17 mouse cellular contexts compared by ENCODE assay signal in the genomic region with DNA sequence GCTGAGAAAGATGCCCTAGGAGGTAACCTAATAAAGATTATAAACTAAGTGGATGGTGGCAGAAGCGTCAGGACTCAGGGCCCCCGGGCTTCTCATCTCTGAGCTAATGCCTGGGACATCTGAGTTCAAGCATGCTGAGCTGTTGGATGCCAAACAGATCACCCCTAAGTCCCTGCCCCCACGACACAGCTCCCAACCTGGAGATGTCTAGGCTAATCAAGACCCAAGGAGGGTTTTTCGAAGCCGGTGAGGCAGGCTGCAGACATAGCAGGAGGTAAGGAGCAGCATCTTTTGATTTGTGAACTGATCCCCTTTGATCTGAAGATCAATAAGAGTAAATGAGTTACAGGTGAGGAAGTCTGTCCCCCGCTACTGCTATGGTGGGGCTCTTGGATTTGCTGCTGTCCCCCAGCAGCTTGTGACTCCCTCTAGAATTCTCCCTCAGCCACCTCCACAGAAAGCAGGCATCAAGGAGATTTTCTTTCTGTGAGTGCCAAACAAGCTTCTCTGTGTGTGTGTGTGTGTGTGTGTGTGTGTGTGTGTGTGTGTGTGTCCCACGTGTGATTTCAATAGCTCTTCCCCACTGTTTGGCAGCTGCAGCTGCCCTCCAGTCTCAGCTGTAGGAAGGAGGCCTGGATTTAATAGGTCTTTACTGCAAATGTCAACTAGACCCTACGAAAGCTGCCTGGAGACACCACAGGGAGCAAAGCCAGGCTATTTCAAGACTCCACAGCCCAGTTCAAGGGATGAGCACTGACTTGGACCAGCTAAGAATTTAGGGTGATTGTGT. TPM values are rescaled to one million over a fixed set of nuclear protein-coding genes. Genes with fewer than 3 reads are reported as not detected.
DNase-seq lines count a peak whose midpoint lies in the region; ATAC-seq and TF ChIP-seq lines count a peak whose summit lies in the region.
"Had no signal": no experiment of that assay in that cellular context is flagged by ENCODE, and none has a peak within 500 bp of the region (broad histone marks: within the 10 kb centered on the region; RNA-seq: fewer than 3 reads in every experiment).

No protein-coding gene starts in this region.

- TF ChIP-seq CTCF in olfactory bulb, adult 2 months (IDR thresholded peaks at IDR 0.05; ENCODE audit: insufficient read depth, low read depth, low read length), result no peak

- DNase-seq in hindbrain, embryonic 11.5 days (ENCODE audit: low spot score), result peak; percentile 14
- DNase-seq in hindbrain, embryonic 10.5 days (ENCODE audit: low spot score), result no peak
- no peak for DNase-seq in hindbrain, embryonic 14.5 days (ENCODE audit: low spot score)
- no peak for DNase-seq in embryo, embryonic 10 days (ENCODE audit: low spot score)
- DNase-seq in heart, postnatal 10 days, result no peak
- DNase-seq in gastrocnemius, postnatal 10 days, result no peak
- DNase-seq: adrenal gland, adult 8-10 months; cerebellum, adult 9-11 months; liver, postnatal 0 days; lung, postnatal 36 days; thymus, postnatal 25 days had no signal

- no peak overlapping the region for H3K4me3 ChIP-seq in hindbrain, embryonic 11.5 days (ENCODE audit: low read depth, low read length)
- no peak overlapping the region for H3K4me3 ChIP-seq in hindbrain, embryonic 10.5 days
- no peak overlapping the region for H3K4me3 ChIP-seq in forebrain, embryonic 12.5 days (replicated peaks)
- H3K4me3 ChIP-seq in hindbrain, embryonic 14.5 days (replicated peaks; ENCODE audit: low read length), result no peak overlapping the region
- H3K4me3 ChIP-seq in olfactory bulb, adult 2 months (ENCODE audit: insufficient read depth, low read depth, low read length), result no peak overlapping the region
- H3K4me3 ChIP-seq: kidney, embryonic 15.5 days had no signal

- intact Hi-C loops in heart, postnatal 10 days (cut with DNase I), result no loop called here

- H3K9me3 ChIP-seq in hindbrain, embryonic 11.5 days (ENCODE audit: control insufficient read depth, low read length), result no peaks in the 10 kb centered on the region
- no peaks in the 10 kb centered on the region for H3K9me3 ChIP-seq in hindbrain, embryonic 10.5 days
- H3K9me3 ChIP-seq in forebrain, embryonic 12.5 days, result no peaks in the 10 kb centered on the region
- no peaks in the 10 kb centered on the region for H3K9me3 ChIP-seq in hindbrain, embryonic 14.5 days (ENCODE audit: control insufficient read depth, low read length)
- H3K9me3 ChIP-seq: kidney, embryonic 15.5 days had no signal

- no peak overlapping the region for H3K9ac ChIP-seq in hindbrain, embryonic 11.5 days (ENCODE audit: low read depth, low read length)
- no peak overlapping the region for H3K9ac ChIP-seq in forebrain, embryonic 12.5 days
- no peak overlapping the region for H3K9ac ChIP-seq in hindbrain, embryonic 14.5 days
- H3K9ac ChIP-seq: kidney, embryonic 15.5 days; liver, postnatal 0 days had no signal

- ATAC-seq in hindbrain, embryonic 11.5 days (ENCODE audit: low FRiP score), result no peak
- ATAC-seq in forebrain, embryonic 12.5 days (ENCODE audit: low FRiP score), result 0 out of 2 replicates have a peak, but pooled peaks have one; percentile 23
- ATAC-seq in hindbrain, embryonic 14.5 days (ENCODE audit: low FRiP score), result no peak
- ATAC-seq: liver, postnatal 0 days had no signal

- TF ChIP-seq POLR2A in olfactory bulb, adult 2 months (IDR thresholded peaks at IDR 0.05; ENCODE audit: insufficient read depth, low read depth, low read length), result no peak

- no peaks in the 10 kb centered on the region for H3K4me1 ChIP-seq in hindbrain, embryonic 11.5 days (replicated peaks; ENCODE audit: control insufficient read depth, insufficient read depth, low read length)
- 0 out of 2 replicates have a peak, but pooled peaks cover 6% of the 10 kb centered on the region for H3K4me1 ChIP-seq in hindbrain, embryonic 10.5 days (replicated peaks)
- peaks cover 11% of the 10 kb centered on the region; the same call in 1 of the 2 replicates for H3K4me1 ChIP-seq in forebrain, embryonic 12.5 days
- peaks cover 8% of the 10 kb centered on the region; the same call in 1 of the 2 replicates for H3K4me1 ChIP-seq in hindbrain, embryonic 14.5 days (replicated peaks; ENCODE audit: control insufficient read depth, insufficient read depth, low read length)
- H3K4me1 ChIP-seq in olfactory bulb, adult 2 months (ENCODE audit: control insufficient read depth, insufficient read depth, low read length), result peaks cover 13% of the 10 kb centered on the region
- H3K4me1 ChIP-seq: kidney, embryonic 15.5 days had no signal

- H3K27ac ChIP-seq in hindbrain, embryonic 11.5 days (ENCODE audit: low read depth, low read length), result no peak overlapping the region
- no peak overlapping the region for H3K27ac ChIP-seq in hindbrain, embryonic 10.5 days
- peak overlapping the region; percentile 31; the same call in 1 of the 2 replicates for H3K27ac ChIP-seq in forebrain, embryonic 12.5 days
- H3K27ac ChIP-seq in hindbrain, embryonic 14.5 days, result peak overlapping the region; percentile 45
- peak overlapping the region; percentile 42; the same call in 1 of the 2 replicates for H3K27ac ChIP-seq in olfactory bulb, adult 2 months (ENCODE audit: insufficient read depth, low read depth, low read length)
- H3K27ac ChIP-seq: kidney, embryonic 15.5 days had no signal

- 38% methylated on average over 8 of the region's 8 CpGs for WGBS in hindbrain, embryonic 11.5 days
- WGBS in hindbrain, embryonic 10.5 days, result 28% methylated on average over 8 of the region's 8 CpGs
- WGBS in forebrain, embryonic 12.5 days, result 19% methylated on average over 8 of the region's 8 CpGs
- WGBS in hindbrain, embryonic 14.5 days, result 25% methylated on average over 8 of the region's 8 CpGs
- WGBS in olfactory bulb, adult 2 months, result 30% methylated on average over 8 of the region's 8 CpGs

- no peaks in the 10 kb centered on the region for H3K36me3 ChIP-seq in hindbrain, embryonic 11.5 days (ENCODE audit: control insufficient read depth, insufficient read depth, low read length)
- no peaks in the 10 kb centered on the region for H3K36me3 ChIP-seq in hindbrain, embryonic 10.5 days
- no peaks in the 10 kb centered on the region for H3K36me3 ChIP-seq in forebrain, embryonic 12.5 days (replicated peaks)
- no peaks in the 10 kb centered on the region for H3K36me3 ChIP-seq in hindbrain, embryonic 14.5 days (replicated peaks; ENCODE audit: control insufficient read depth, insufficient read depth)
- H3K36me3 ChIP-seq: kidney, embryonic 15.5 days had no signal

- no peak overlapping the region for H3K4me2 ChIP-seq in hindbrain, embryonic 11.5 days (replicated peaks; ENCODE audit: low read depth, low read length)
- H3K4me2 ChIP-seq in forebrain, embryonic 12.5 days, result no peak overlapping the region
- H3K4me2 ChIP-seq in hindbrain, embryonic 14.5 days (replicated peaks), result no peak overlapping the region
- H3K4me2 ChIP-seq: kidney, embryonic 15.5 days had no signal

- no peaks in the 10 kb centered on the region for H3K27me3 ChIP-seq in hindbrain, embryonic 11.5 days (ENCODE audit: control insufficient read depth, insufficient read depth, low read length)
- H3K27me3 ChIP-seq in hindbrain, embryonic 10.5 days (ENCODE audit: insufficient read depth, poor library complexity, severe bottlenecking), result no peaks in the 10 kb centered on the region
- no peaks in the 10 kb centered on the region for H3K27me3 ChIP-seq in forebrain, embryonic 12.5 days
- H3K27me3 ChIP-seq in hindbrain, embryonic 14.5 days (ENCODE audit: control insufficient read depth, insufficient read depth, low read length), result no peaks in the 10 kb centered on the region

RNA-seq across cellular contexts. Expression of a gene that starts 21.1 kb away (rescaled TPM):
- polyA plus RNA-seq in hindbrain, embryonic 11.5 days (2014; fragmentation: Nextera tagmentation; extraction: Ambion mirVana), result 27.5 and 38.2 TPM in 2 replicates
- 7.2 and 28.1 TPM in 2 replicates for polyA plus RNA-seq in hindbrain, embryonic 10.5 days (2016; fragmentation: Nextera tagmentation; extraction: Ambion mirVana)
- polyA plus RNA-seq in forebrain, embryonic 12.5 days (2016; fragmentation: Nextera tagmentation; extraction: Ambion mirVana), result 31.4 and 42.6 TPM in 2 replicates
- 78.4 and 102 TPM in 2 replicates for polyA plus RNA-seq in hindbrain, embryonic 14.5 days (2014; fragmentation: Nextera tagmentation; extraction: Ambion mirVana)
- polyA plus RNA-seq in olfactory bulb, adult 2 months (2012; ENCODE audit: insufficient read depth, insufficient read length, low replicate concordance, missing spikeins), result not detected in 2 replicates
- under 1 TPM in 1 of 2 experiments, not detected in 1; 0.17 TPM for total RNA-seq in heart, postnatal 10 days (2021)
- total RNA-seq in gastrocnemius, postnatal 10 days (2021), result under 1 TPM; 0.38 to 0.65 TPM
- total RNA-seq: monocyte, adult 5-6 weeks; neutrophil, adult 5-6 weeks had no signal
- polyA plus RNA-seq: gonadal fat pad, adult 2 months; liver, postnatal 0 days had no signal

RNA-seq across cellular contexts. Expression of a gene that starts 26.3 kb away (rescaled TPM):
- 10.5 and 12.5 TPM in 2 replicates for polyA plus RNA-seq in hindbrain, embryonic 11.5 days (2014; fragmentation: Nextera tagmentation; extraction: Ambion mirVana)
- polyA plus RNA-seq in hindbrain, embryonic 10.5 days (2016; fragmentation: Nextera tagmentation; extraction: Ambion mirVana), result 9.6 and 12.3 TPM in 2 replicates
- 12.5 and 13.8 TPM in 2 replicates for polyA plus RNA-seq in forebrain, embryonic 12.5 days (2016; fragmentation: Nextera tagmentation; extraction: Ambion mirVana)
- 10.8 and 12.3 TPM in 2 replicates for polyA plus RNA-seq in hindbrain, embryonic 14.5 days (2014; fragmentation: Nextera tagmentation; extraction: Ambion mirVana)
- not detected in 2 replicates for polyA plus RNA-seq in olfactory bulb, adult 2 months (2012; ENCODE audit: insufficient read depth, insufficient read length, low replicate concordance, missing spikeins)
- 1 to 10 TPM; 3.4 to 3.9 TPM for total RNA-seq in heart, postnatal 10 days (2021)
- total RNA-seq in gastrocnemius, postnatal 10 days (2021), result 1 to 10 TPM; 3.7 to 4.7 TPM

Comparison
In these comparisons a context has a peak if more than half of its experiments do, and no peak if none do; other contexts are left out.
1. H3K27ac ChIP-seq: peak in forebrain, embryonic 12.5 days (single experiment), hindbrain, embryonic 14.5 days (single experiment) and olfactory bulb, adult 2 months (single experiment); none in hindbrain, embryonic 11.5 days (single experiment) and hindbrain, embryonic 10.5 days (single experiment).
2. RNA of a gene that starts 26.3 kb away (polyA plus RNA-seq): 12.5 to 13.8 TPM in forebrain, embryonic 12.5 days, 10.8 to 12.3 TPM in hindbrain, embryonic 14.5 days, 10.5 to 12.5 TPM in hindbrain, embryonic 11.5 days and 9.6 to 12.3 TPM in hindbrain, embryonic 10.5 days; not detected in olfactory bulb, adult 2 months; every median in the first group is over 10 times any median in the second.